Mouse (Mus musculus) forebrain, embryonic 13.5 days (tissue): ENCODE results near the gene Fuk. TPM values are rescaled to one million over a fixed set of nuclear protein-coding genes. Genes with fewer than 3 reads are reported as not detected.
"Not testable (repeated sequence)": the region's sequence is repeated elsewhere in the genome, so short reads cannot be mapped to it uniquely, and the experiment has no call there.

Experiments used
- ATAC-seq: fragments of 200-750 bp; cut with Nextera tagmentation; 2 replicates; pipeline ENCODE4 v1.8.0; 2017
- H3K27ac ChIP-seq: fragments of 300-500 bp; sonication (generic); 2 replicates; pipeline ENCODE4 v1.5.1; 2015; ENCODE audit warnings: inconsistent platforms, mild to moderate bottlenecking, moderate library complexity
- H3K27me3 ChIP-seq: fragments of 300-500 bp; sonication (generic); 2 replicates; pipeline ENCODE4 v1.6.1; 2015; ENCODE audit warnings: mild to moderate bottlenecking, inconsistent platforms
- H3K36me3 ChIP-seq: fragments of 300-500 bp; sonication (generic); 2 replicates; pipeline ENCODE4 v1.6.1; 2015; ENCODE audit warnings: mild to moderate bottlenecking, inconsistent platforms; ENCODE audit not compliant: poor library complexity, severe bottlenecking
- H3K4me1 ChIP-seq: fragments of 300-500 bp; sonication (generic); 2 replicates; pipeline ENCODE4 v1.6.1; 2015; ENCODE audit warnings: inconsistent platforms
- H3K4me2 ChIP-seq: fragments of 300-500 bp; sonication (generic); 2 replicates; pipeline ENCODE4 v1.6.1; 2015; ENCODE audit warnings: inconsistent platforms, mild to moderate bottlenecking, moderate library complexity
- H3K4me3 ChIP-seq: fragments of 300-500 bp; sonication (generic); 2 replicates; pipeline ENCODE4 v1.5.1; 2015; ENCODE audit warnings: mild to moderate bottlenecking, inconsistent platforms
- H3K9ac ChIP-seq: fragments of 300-500 bp; sonication (generic); 2 replicates; pipeline ENCODE4 v1.6.1; 2015; ENCODE audit warnings: mild to moderate bottlenecking, inconsistent platforms
- H3K9me3 ChIP-seq: fragments of 300-500 bp; sonication (generic); replicated peaks from 2 replicates; pipeline ENCODE4 v1.6.1; 2016; ENCODE audit warnings: inconsistent platforms
- WGBS: fragments of 180-500 bp; shearing (Covaris S2); methylation state at CpG from one replicate; pipeline ENCODE4 v1.1.7; 2015; 5-methylcytosine and 5-hydroxymethylcytosine counted together
- polyA plus RNA-seq: library from polyadenylated mRNA; unstranded; fragments of >200 nt; fragmentation: Nextera tagmentation; extraction: Ambion mirVana; gene quantifications from 2 replicates; pipeline ENCODE4 v1.2.1, GENCODE M21; 2015

Fuk gene
- polyA plus RNA-seq, 1 experiment from 2014 or later, result 8.8 TPM

- Histone ChIP-seq H3K4me1 (no peaks in the 10 kb centered on the region), H3K4me2 (no peak overlapping the region), H3K27ac (no peak overlapping the region), H3K27me3 (no peaks in the 10 kb centered on the region), H3K36me3 (peaks cover 69% of the 10 kb centered on the region), H3K9ac (no peak overlapping the region), H3K9me3 (no peaks in the 10 kb centered on the region), H3K4me3 (no peak overlapping the region)
- 77% methylated on average over 12 of the region's 12 CpGs for WGBS
- ATAC-seq, result no peak
Measured at GRCm38 (mm10) chr8:110889904-110890470, 12.3 kb downstream of the Fuk start.

- no peak overlapping the region for H3K27ac ChIP-seq
- no peak overlapping the region for H3K4me2 ChIP-seq
- WGBS, result 95% methylated on average over 16 of the region's 16 CpGs
- no peak overlapping the region for H3K9ac ChIP-seq
- H3K36me3 ChIP-seq, result peaks cover 73% of the 10 kb centered on the region
- no peaks in the 10 kb centered on the region for H3K27me3 ChIP-seq
- no peak for ATAC-seq
- H3K9me3 ChIP-seq, result no peaks in the 10 kb centered on the region
- H3K4me3 ChIP-seq, result no peak overlapping the region
- no peaks in the 10 kb centered on the region for H3K4me1 ChIP-seq
Measured at GRCm38 (mm10) chr8:110888860-110889259, 13.4 kb downstream of the Fuk start.

DNA sequence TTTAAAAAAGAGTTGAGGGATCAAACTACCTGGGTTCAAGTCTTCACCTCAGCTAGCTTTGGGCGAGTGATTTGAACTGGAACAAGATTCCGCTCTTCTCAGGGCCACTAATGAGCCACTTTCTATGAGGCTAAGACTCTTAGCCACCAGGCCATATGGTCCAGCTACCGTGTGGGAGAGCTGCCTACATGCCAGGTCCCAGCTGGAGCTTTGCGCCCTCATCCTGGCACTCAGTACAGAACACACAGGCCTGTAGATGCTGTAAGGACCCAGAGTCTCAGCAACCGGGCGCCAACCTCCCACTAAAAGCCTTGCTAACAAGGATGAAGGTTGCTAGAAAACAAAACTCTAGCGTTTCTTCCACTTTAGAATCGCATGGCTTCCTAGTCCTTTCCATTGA is 13.8 kb downstream of the Fuk start:
- H3K36me3 ChIP-seq, result peaks cover 75% of the 10 kb centered on the region
- WGBS, result 93% methylated on average over 8 of the region's 8 CpGs
- H3K4me3 ChIP-seq, result no peak overlapping the region
- no peaks in the 10 kb centered on the region for H3K27me3 ChIP-seq
- no peak overlapping the region for H3K27ac ChIP-seq
- no peak for ATAC-seq
- no peak overlapping the region for H3K4me2 ChIP-seq
- no peaks in the 10 kb centered on the region for H3K9me3 ChIP-seq
- no peaks in the 10 kb centered on the region for H3K4me1 ChIP-seq
- H3K9ac ChIP-seq, result no peak overlapping the region

DNA sequence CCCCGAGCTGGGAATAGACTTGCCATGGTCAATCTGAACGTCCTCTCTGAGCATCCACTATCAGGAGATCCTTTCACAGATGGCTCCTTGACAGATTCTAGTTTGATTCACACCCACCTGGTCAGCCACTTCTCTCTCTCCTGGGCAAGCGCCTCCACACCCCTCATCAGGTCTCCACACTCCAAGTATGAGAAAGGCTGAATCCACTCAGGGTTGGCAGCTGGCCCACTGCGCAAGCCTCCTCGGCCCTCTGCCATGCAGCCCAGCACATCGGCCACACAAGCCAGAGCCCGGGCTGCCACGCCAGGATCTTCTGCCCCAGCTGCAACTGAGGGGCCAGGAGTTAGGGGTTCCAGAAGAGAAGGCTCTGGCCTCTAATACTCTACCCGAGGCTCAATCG is 14.7 kb downstream of the Fuk start:
- H3K4me2 ChIP-seq, result no peak overlapping the region
- ATAC-seq, result no peak
- WGBS, result 91% methylated on average over 10 of the region's 10 CpGs
- no peaks in the 10 kb centered on the region for H3K9me3 ChIP-seq
- H3K4me1 ChIP-seq, result no peaks in the 10 kb centered on the region
- peaks cover 76% of the 10 kb centered on the region for H3K36me3 ChIP-seq
- no peaks in the 10 kb centered on the region for H3K27me3 ChIP-seq
- no peak overlapping the region for H3K4me3 ChIP-seq
- no peak overlapping the region for H3K27ac ChIP-seq
- H3K9ac ChIP-seq, result no peak overlapping the region

GRCm38 (mm10) chr8:110886634-110887033 is 15.7 kb downstream of the Fuk start:
- H3K4me3 ChIP-seq, result no peak overlapping the region
- 95% methylated on average over 3 of the region's 3 CpGs for WGBS
- no peak overlapping the region for H3K27ac ChIP-seq
- no peak overlapping the region for H3K4me2 ChIP-seq
- H3K9ac ChIP-seq, result no peak overlapping the region
- no peak for ATAC-seq
- peaks cover 85% of the 10 kb centered on the region for H3K36me3 ChIP-seq
- no peaks in the 10 kb centered on the region for H3K27me3 ChIP-seq
- H3K9me3 ChIP-seq, result no peaks in the 10 kb centered on the region
- H3K4me1 ChIP-seq, result no peaks in the 10 kb centered on the region

DNA sequence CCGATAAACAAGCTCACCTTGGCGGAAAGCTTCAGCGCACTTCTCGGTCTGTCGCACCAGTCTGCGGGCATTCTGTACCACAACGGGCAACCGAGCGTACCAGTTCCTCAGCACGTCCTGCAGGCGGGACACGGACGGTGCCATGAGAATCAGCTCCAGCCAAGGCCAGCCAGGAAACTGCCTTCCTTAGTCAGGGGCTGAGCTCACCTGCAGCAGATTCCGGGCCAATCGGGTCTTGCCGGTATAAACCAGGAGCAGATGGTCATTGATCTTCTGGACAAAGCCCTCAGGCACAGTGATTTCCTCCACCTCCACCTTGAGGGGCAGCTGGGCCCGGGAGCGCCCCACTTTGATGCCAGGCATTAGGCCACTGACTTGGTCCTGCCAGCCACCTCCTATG is 18.5 kb downstream of the Fuk start:
- Histone ChIP-seq H3K9ac (no peak overlapping the region), H3K4me3 (no peak overlapping the region), H3K27me3 (no peaks in the 10 kb centered on the region), H3K27ac (no peak overlapping the region), H3K4me2 (no peak overlapping the region), H3K9me3 (no peaks in the 10 kb centered on the region), H3K36me3 (peaks cover 100% of the 10 kb centered on the region), H3K4me1 (no peaks in the 10 kb centered on the region)
- WGBS, result 95% methylated on average over 18 of the region's 18 CpGs
- no peak for ATAC-seq

DNA sequence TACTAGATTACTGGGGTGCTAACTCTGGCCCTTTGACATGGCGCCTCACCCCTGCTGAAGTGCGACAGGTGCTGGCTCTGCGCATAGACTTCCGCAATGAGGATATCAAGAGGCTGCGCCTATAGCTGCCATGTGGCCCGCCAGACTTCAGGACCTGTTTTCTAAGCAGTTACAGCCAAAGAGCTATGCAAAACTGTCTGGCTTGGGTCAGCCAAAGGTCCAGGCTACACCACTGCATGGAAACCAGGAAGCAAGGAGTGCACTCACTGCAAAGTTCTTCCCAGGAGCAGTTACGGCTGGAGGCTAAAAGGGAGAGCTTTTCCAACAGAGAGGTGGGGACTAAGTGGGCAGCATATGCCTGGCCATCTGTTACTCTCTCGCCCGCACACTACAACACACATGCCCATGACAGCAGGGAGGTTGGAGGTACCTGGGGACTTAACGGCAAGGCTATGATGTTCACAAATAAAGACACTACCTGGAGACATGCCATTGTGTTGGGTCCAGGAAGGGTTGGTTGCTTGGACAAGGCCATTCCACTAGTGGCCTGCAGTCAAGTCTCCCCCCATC is 20.5 kb downstream of the Fuk start:
- 94% methylated on average over 10 of the region's 10 CpGs for WGBS
- H3K4me1 ChIP-seq, result no peaks in the 10 kb centered on the region
- ATAC-seq, result no peak
- H3K9me3 ChIP-seq, result no peaks in the 10 kb centered on the region
- H3K4me2 ChIP-seq, result no peak overlapping the region
- no peaks in the 10 kb centered on the region for H3K27me3 ChIP-seq
- no peak overlapping the region for H3K9ac ChIP-seq
- H3K4me3 ChIP-seq, result no peak overlapping the region
- peaks cover 99% of the 10 kb centered on the region for H3K36me3 ChIP-seq
- no peak overlapping the region for H3K27ac ChIP-seq

- H3K9me3 ChIP-seq, result no peaks in the 10 kb centered on the region
- no peaks in the 10 kb centered on the region for H3K27me3 ChIP-seq
- 90% methylated on average over 4 of the region's 4 CpGs for WGBS
- no peak overlapping the region for H3K9ac ChIP-seq
- no peak overlapping the region for H3K4me3 ChIP-seq
- no peak for ATAC-seq
- H3K4me2 ChIP-seq, result no peak overlapping the region
- H3K4me1 ChIP-seq, result no peaks in the 10 kb centered on the region
- H3K27ac ChIP-seq, result no peak overlapping the region
- H3K36me3 ChIP-seq, result peaks cover 95% of the 10 kb centered on the region
Measured at GRCm38 (mm10) chr8:110877862-110878261, 24.4 kb downstream of the Fuk start.

GRCm38 (mm10) chr8:110870501-110870900 is 31.8 kb downstream of the Fuk start:
- no peak for ATAC-seq
- Histone ChIP-seq H3K36me3 (peaks cover 97% of the 10 kb centered on the region), H3K27me3 (no peaks in the 10 kb centered on the region)

GRCm38 (mm10) chr8:110861347-110862025 is 40.8 kb downstream of the Fuk start:
- peaks cover 94% of the 10 kb centered on the region for H3K36me3 ChIP-seq
- not testable (repeated sequence) for H3K4me3 ChIP-seq, H3K27ac ChIP-seq, H3K4me1 ChIP-seq, H3K27me3 ChIP-seq, ATAC-seq, H3K9ac ChIP-seq, H3K9me3 ChIP-seq, H3K4me2 ChIP-seq
- WGBS, result 94% methylated on average over 7 of the region's 7 CpGs

More at GRCm38 (mm10) chr8:110870501-110870900, 31.8 kb downstream of the Fuk start:
- Histone ChIP-seq H3K9ac (no peak overlapping the region), H3K9me3 (no peaks in the 10 kb centered on the region), H3K4me1 (no peaks in the 10 kb centered on the region), H3K4me2 (no peak overlapping the region), H3K4me3 (no peak overlapping the region), H3K27ac (no peak overlapping the region)
- WGBS, result 98% methylated on average over 2 of the region's 2 CpGs

DNA sequence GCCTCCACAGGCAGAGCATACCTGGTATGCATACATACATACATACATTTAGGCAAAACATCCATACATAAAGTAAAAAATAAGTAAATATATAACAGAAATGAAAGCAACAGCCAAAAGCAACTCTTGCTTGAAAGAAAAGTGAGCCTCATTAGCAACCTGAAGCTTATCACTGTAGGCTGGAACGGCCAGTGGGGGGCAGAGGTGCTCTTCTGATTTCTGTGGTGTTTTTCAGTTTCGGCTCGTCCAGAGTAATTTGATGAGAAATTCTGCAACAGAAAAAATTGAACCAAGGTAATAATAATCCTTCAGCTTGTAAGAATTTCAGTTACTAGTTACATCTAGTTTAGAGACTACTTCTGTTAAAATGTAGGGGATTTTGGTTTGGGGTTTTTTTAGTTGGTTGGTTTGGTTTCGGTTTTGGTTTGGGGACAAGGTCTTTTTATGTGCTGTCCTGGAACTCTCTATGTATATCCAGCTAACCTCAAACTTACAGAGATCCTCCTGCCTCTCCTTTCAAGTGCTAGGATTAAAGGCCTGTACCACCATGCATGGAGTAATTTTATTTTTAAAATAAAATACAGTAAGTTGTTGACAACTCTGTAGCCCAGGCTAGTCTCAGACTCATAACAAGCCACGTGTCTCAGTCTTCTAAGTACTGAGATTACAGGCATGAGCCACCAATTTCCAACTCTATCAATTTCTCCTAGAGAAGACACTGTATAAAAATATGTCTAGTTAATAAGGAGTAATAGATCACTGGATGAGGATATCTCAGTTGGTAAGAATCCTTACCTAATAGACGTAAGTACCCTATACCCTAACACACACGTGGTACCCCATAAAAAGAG is 42.4 kb downstream of the Fuk start:
- 89% methylated on average over 7 of the region's 7 CpGs for WGBS

More for the DNA sequence above, 42.4 kb downstream of the Fuk start:
- H3K9me3 ChIP-seq, result no peaks in the 10 kb centered on the region
- no peak overlapping the region for H3K9ac ChIP-seq
- peaks cover 94% of the 10 kb centered on the region for H3K36me3 ChIP-seq
- ATAC-seq, result no peak
- H3K27me3 ChIP-seq, result no peaks in the 10 kb centered on the region
- H3K27ac ChIP-seq, result no peak overlapping the region
- H3K4me2 ChIP-seq, result no peak overlapping the region
- no peak overlapping the region for H3K4me3 ChIP-seq
- H3K4me1 ChIP-seq, result no peaks in the 10 kb centered on the region
